Mouse (Mus musculus) testis, adult 2 months (tissue): Measurements from ENCODE around the gene Mgat5.

Source experiments
- CTCF ChIP-seq: fragments of 200-500 bp; IDR thresholded peaks from 2 replicates; pipeline ENCODE4 v1.5.1; 2012; ENCODE audit warnings: low read depth, mild to moderate bottlenecking, inconsistent platforms, low read length, moderate library complexity; ENCODE audit not compliant: control insufficient read depth, insufficient read depth, insufficient replicate concordance
- POLR2A ChIP-seq: fragments of 200-500 bp; IDR thresholded peaks from 2 replicates; pipeline ENCODE4 v1.6.1; 2012; ENCODE audit warnings: low read depth, mild to moderate bottlenecking, inconsistent platforms, low read length, moderate library complexity; ENCODE audit not compliant: control insufficient read depth

GRCm38 (mm10) chr1:127422565-127422964 is 217.8 kb downstream of the Mgat5 start:
- TF ChIP-seq POLR2A = no peak
- no peak for TF ChIP-seq CTCF
